Mouse (Mus musculus) embryonic fibroblast, embryonic 13.5 days (primary cell): ENCODE data around the gene Hoxc6.

ENCODE experiments used
- CTCF ChIP-seq: IDR thresholded peaks from 2 replicates; pipeline ENCODE4 v1.5.1; 2011; ENCODE audit warnings: mild to moderate bottlenecking, control low read depth, low read length, moderate library complexity, borderline replicate concordance; ENCODE audit not compliant: insufficient read depth
- POLR2A ChIP-seq: IDR thresholded peaks from 2 replicates; pipeline ENCODE4 v1.6.1; 2011; ENCODE audit warnings: low read depth, mild to moderate bottlenecking, control low read depth, low read length, moderate library complexity

- TF ChIP-seq CTCF (no peak), POLR2A (no peak)
These were observed 5.2 kb upstream of the Hoxc6 start for GRCm38 (mm10) chr15:102992863-102993262.
